Mouse (Mus musculus): ENCODE measurements around the gene Magea5.
"Not testable (repeated sequence)": the region's sequence is repeated elsewhere in the genome, so short reads cannot be mapped to it uniquely, and the experiment has no call there.

The Magea5 gene

GRCm38 (mm10) chrX:155063045-155063444 is at the start of gene Magea5:
Gene Magea5, minus strand, starts transcription at chrX:155063145.
- not testable (repeated sequence) for H3K36me3 ChIP-seq (ENCODE audit: control insufficient read depth, insufficient read depth, low read length, poor library complexity, severe bottlenecking); DNase-seq (ENCODE audit: low read depth, low spot score); H3K27me3 ChIP-seq (ENCODE audit: control insufficient read depth, insufficient read depth, low read length, poor library complexity, severe bottlenecking)

- H3K36me3 ChIP-seq (ENCODE audit: control insufficient read depth, insufficient read depth, low read length, poor library complexity, severe bottlenecking): no peaks in the 10 kb centered on the region
- no peaks in the 10 kb centered on the region for H3K27me3 ChIP-seq (ENCODE audit: control insufficient read depth, insufficient read depth, low read length, poor library complexity, severe bottlenecking)
- no peak for DNase-seq (ENCODE audit: low read depth, low spot score)
These were observed 35.1 kb upstream of the Magea5 start for GRCm38 (mm10) chrX:155098024-155098423.

- not testable (repeated sequence) for H3K27me3 ChIP-seq (ENCODE audit: control insufficient read depth, insufficient read depth, low read length, poor library complexity, severe bottlenecking); DNase-seq (ENCODE audit: low read depth, low spot score)
These were observed 30.6 kb upstream of the Magea5 start, which contains the start of gene Magea2 for GRCm38 (mm10) chrX:155093566-155093965. Gene Magea2, minus strand, starts transcription at chrX:155093666.

GRCm38 (mm10) chrX:155089693-155090092 is 26.7 kb upstream of the Magea5 start, which contains the start of gene Magea1:
Gene Magea1, minus strand, starts transcription at chrX:155089793.
- H3K27me3 ChIP-seq (ENCODE audit: control insufficient read depth, insufficient read depth, low read length, poor library complexity, severe bottlenecking); DNase-seq (ENCODE audit: low read depth, low spot score); H3K36me3 ChIP-seq (ENCODE audit: control insufficient read depth, insufficient read depth, low read length, poor library complexity, severe bottlenecking): not testable (repeated sequence)

More at GRCm38 (mm10) chrX:155093566-155093965, 30.6 kb upstream of the Magea5 start, which contains the start of gene Magea2:
- H3K36me3 ChIP-seq (ENCODE audit: control insufficient read depth, insufficient read depth, low read length, poor library complexity, severe bottlenecking): not testable (repeated sequence)

All from splenic B cell, adult 2 months (primary cell).